Mouse (Mus musculus): Measurements from ENCODE around the gene Rras. TPM values are rescaled to one million over a fixed set of nuclear protein-coding genes. Genes with fewer than 3 reads are reported as not detected.

Gene Rras
- total and polyA plus RNA-seq, 3 experiments, result 3.2 to 16.3 (median 5.6) TPM

GRCm38 (mm10) chr7:45006503-45006902, 11.3 kb upstream of the Rras start:
- peaks cover 99% of the 10 kb centered on the region for H3K36me3 ChIP-seq (replicated peaks)
- no peak for ATAC-seq (ENCODE audit: extremely low read depth, insufficient number of reproducible peaks, low FRiP score, poor library complexity, severe bottlenecking)

GRCm38 (mm10) chr7:45007141-45007540, 10.6 kb upstream of the Rras start:
- no peak for TF ChIP-seq CTCF (IDR thresholded peaks at IDR 0.05; ENCODE audit: low read depth, low read length)
- TF ChIP-seq GATA1 (IDR thresholded peaks at IDR 0.05; ENCODE audit: borderline replicate concordance, low read length), result no peak
- no peak for TF ChIP-seq TAL1 (conservative IDR thresholded peaks at IDR 0.05; ENCODE audit: low read depth, low read length)
- no peak overlapping the region for H3K4me3 ChIP-seq (ENCODE audit: low read depth, low read length)
- peaks cover 7% of the 10 kb centered on the region for H3K9me3 ChIP-seq (replicated peaks)
- ATAC-seq (ENCODE audit: extremely low read depth, insufficient number of reproducible peaks, low FRiP score, poor library complexity, severe bottlenecking) (no peak), DNase-seq (ENCODE audit: low spot score) (no peak)
- H3K27me3 ChIP-seq (ENCODE audit: insufficient read depth, low read length), result no peaks in the 10 kb centered on the region
- peaks cover 99% of the 10 kb centered on the region for H3K36me3 ChIP-seq (replicated peaks)
- H3K4me1 ChIP-seq (ENCODE audit: insufficient read depth, low read depth, low read length), result peaks cover 52% of the 10 kb centered on the region

More at GRCm38 (mm10) chr7:45006503-45006902, 11.3 kb upstream of the Rras start:
- no peak for TF ChIP-seq TAL1 (conservative IDR thresholded peaks at IDR 0.05; ENCODE audit: low read depth, low read length)
- no peak for TF ChIP-seq CTCF (IDR thresholded peaks at IDR 0.05; ENCODE audit: low read depth, low read length)
- no peak for TF ChIP-seq POLR2AphosphoS5 (IDR thresholded peaks at IDR 0.05; ENCODE audit: insufficient replicate concordance, low read depth, low read length)
- TF ChIP-seq GATA1 (IDR thresholded peaks at IDR 0.05; ENCODE audit: borderline replicate concordance, low read length), result no peak
- no peak for TF ChIP-seq GATA2 (IDR thresholded peaks at IDR 0.05; ENCODE audit: borderline replicate concordance, low read depth, low read length)
- no peak for DNase-seq (ENCODE audit: low spot score)
- H3K4me3 ChIP-seq (ENCODE audit: low read depth, low read length), result no peak overlapping the region
- peaks cover 54% of the 10 kb centered on the region for H3K4me1 ChIP-seq (ENCODE audit: insufficient read depth, low read depth, low read length)
- no peaks in the 10 kb centered on the region for H3K27me3 ChIP-seq (ENCODE audit: insufficient read depth, low read length)
- H3K9me3 ChIP-seq (replicated peaks), result peaks cover 7% of the 10 kb centered on the region

GRCm38 (mm10) chr7:45007846-45008245, 9.9 kb upstream of the Rras start:
- Histone ChIP-seq H3K4me3 (ENCODE audit: low read depth, low read length) (peak overlapping the region; percentile 30), H3K36me3 (replicated peaks) (peaks cover 99% of the 10 kb centered on the region), H3K9me3 (replicated peaks) (peaks cover 7% of the 10 kb centered on the region), H3K4me1 (ENCODE audit: insufficient read depth, low read depth, low read length) (peaks cover 55% of the 10 kb centered on the region), H3K27me3 (ENCODE audit: insufficient read depth, low read length) (no peaks in the 10 kb centered on the region)
- DNase-seq (ENCODE audit: low spot score), result no peak
- no peak for ATAC-seq (ENCODE audit: extremely low read depth, insufficient number of reproducible peaks, low FRiP score, poor library complexity, severe bottlenecking)
- TF ChIP-seq GATA2 (IDR thresholded peaks at IDR 0.05; ENCODE audit: borderline replicate concordance, low read depth, low read length), result no peak
- no peak for TF ChIP-seq TAL1 (conservative IDR thresholded peaks at IDR 0.05; ENCODE audit: low read depth, low read length)
- TF ChIP-seq CTCF (IDR thresholded peaks at IDR 0.05; ENCODE audit: low read depth, low read length), result no peak
- no peak for TF ChIP-seq POLR2AphosphoS5 (IDR thresholded peaks at IDR 0.05; ENCODE audit: insufficient replicate concordance, low read depth, low read length)
- no peak for TF ChIP-seq GATA1 (IDR thresholded peaks at IDR 0.05; ENCODE audit: borderline replicate concordance, low read length)

- H3K36me3 ChIP-seq (replicated peaks), result peaks cover 99% of the 10 kb centered on the region
- TF ChIP-seq TAL1 (conservative IDR thresholded peaks at IDR 0.05; ENCODE audit: low read depth, low read length) (no peak), CTCF (IDR thresholded peaks at IDR 0.05; ENCODE audit: low read depth, low read length) (no peak), POLR2AphosphoS5 (IDR thresholded peaks at IDR 0.05; ENCODE audit: insufficient replicate concordance, low read depth, low read length) (no peak), GATA2 (IDR thresholded peaks at IDR 0.05; ENCODE audit: borderline replicate concordance, low read depth, low read length) (no peak), GATA1 (IDR thresholded peaks at IDR 0.05; ENCODE audit: borderline replicate concordance, low read length) (no peak)
- no peak overlapping the region for H3K4me3 ChIP-seq (ENCODE audit: low read depth, low read length)
- ATAC-seq (ENCODE audit: extremely low read depth, insufficient number of reproducible peaks, low FRiP score, poor library complexity, severe bottlenecking), result no peak
- no peak for DNase-seq (ENCODE audit: low spot score)
- peaks cover 56% of the 10 kb centered on the region for H3K4me1 ChIP-seq (ENCODE audit: insufficient read depth, low read depth, low read length)
- peaks cover 7% of the 10 kb centered on the region for H3K9me3 ChIP-seq (replicated peaks)
- H3K27me3 ChIP-seq (ENCODE audit: insufficient read depth, low read length), result no peaks in the 10 kb centered on the region
Observed at GRCm38 (mm10) chr7:45008411-45008810, 9.3 kb upstream of the Rras start.

- peaks cover 50% of the 10 kb centered on the region for H3K4me1 ChIP-seq (ENCODE audit: insufficient read depth, low read depth, low read length)
- ATAC-seq (ENCODE audit: extremely low read depth, insufficient number of reproducible peaks, low FRiP score, poor library complexity, severe bottlenecking) (no peak), DNase-seq (ENCODE audit: low spot score) (no peak)
- H3K36me3 ChIP-seq (replicated peaks), result peaks cover 76% of the 10 kb centered on the region
- no peak overlapping the region for H3K4me3 ChIP-seq (ENCODE audit: low read depth, low read length)
- H3K9me3 ChIP-seq (replicated peaks), result peaks cover 7% of the 10 kb centered on the region
- no peaks in the 10 kb centered on the region for H3K27me3 ChIP-seq (ENCODE audit: insufficient read depth, low read length)
- TF ChIP-seq CTCF (IDR thresholded peaks at IDR 0.05; ENCODE audit: low read depth, low read length) (no peak), POLR2AphosphoS5 (IDR thresholded peaks at IDR 0.05; ENCODE audit: insufficient replicate concordance, low read depth, low read length) (no peak), GATA2 (IDR thresholded peaks at IDR 0.05; ENCODE audit: borderline replicate concordance, low read depth, low read length) (no peak)
Observed at GRCm38 (mm10) chr7:45012011-45012410, 5.8 kb upstream of the Rras start.

GRCm38 (mm10) chr7:45012824-45013223, 4.9 kb upstream of the Rras start:
- TF ChIP-seq GATA2 (IDR thresholded peaks at IDR 0.05; ENCODE audit: borderline replicate concordance, low read depth, low read length) (no peak), CTCF (IDR thresholded peaks at IDR 0.05; ENCODE audit: low read depth, low read length) (no peak), GATA1 (IDR thresholded peaks at IDR 0.05; ENCODE audit: borderline replicate concordance, low read length) (no peak), POLR2AphosphoS5 (IDR thresholded peaks at IDR 0.05; ENCODE audit: insufficient replicate concordance, low read depth, low read length) (no peak), TAL1 (conservative IDR thresholded peaks at IDR 0.05; ENCODE audit: low read depth, low read length) (no peak)
- no peaks in the 10 kb centered on the region for H3K27me3 ChIP-seq (ENCODE audit: insufficient read depth, low read length)
- H3K9me3 ChIP-seq (replicated peaks), result peaks cover 3% of the 10 kb centered on the region
- peaks cover 50% of the 10 kb centered on the region for H3K4me1 ChIP-seq (ENCODE audit: insufficient read depth, low read depth, low read length)
- DNase-seq (ENCODE audit: low spot score) (no peak), ATAC-seq (ENCODE audit: extremely low read depth, insufficient number of reproducible peaks, low FRiP score, poor library complexity, severe bottlenecking) (no peak)
- H3K4me3 ChIP-seq (ENCODE audit: low read depth, low read length), result no peak overlapping the region
- peaks cover 68% of the 10 kb centered on the region for H3K36me3 ChIP-seq (replicated peaks)
